Mouse (Mus musculus) thymus, postnatal 14 days (tissue): ENCODE data around the gene Arhgef33.
A peak's percentile ranks its signal among the peaks of the same experiment; 100 is the strongest.
"Not testable (repeated sequence)": the region's sequence is repeated elsewhere in the genome, so short reads cannot be mapped to it uniquely, and the experiment has no call there.

ENCODE experiments used
- DNase-seq: peaks from one replicate; pipeline ENCODE4 v3.0.0; 2021

Arhgef33 gene

GRCm38 (mm10) chr17:80307251-80307650 is at the start of gene Arhgef33:
Gene Arhgef33 (plus strand): TSS chr17:80307407.
- no peak for DNase-seq

GRCm38 (mm10) chr17:80267065-80267464 is 40.1 kb upstream of the Arhgef33 start:
- no peak for DNase-seq

GRCm38 (mm10) chr17:80268151-80268550 is 39.1 kb upstream of the Arhgef33 start:
- DNase-seq, result no peak

- not testable (repeated sequence) for DNase-seq
These were observed 36.6 kb upstream of the Arhgef33 start for GRCm38 (mm10) chr17:80270622-80271021.

GRCm38 (mm10) chr17:80278255-80278654 is 29.0 kb upstream of the Arhgef33 start:
- no peak for DNase-seq

GRCm38 (mm10) chr17:80279340-80280070 is 27.7 kb upstream of the Arhgef33 start:
- no peak for DNase-seq

- no peak for DNase-seq
These were observed 22.8 kb upstream of the Arhgef33 start for GRCm38 (mm10) chr17:80284446-80284845.

- DNase-seq, result no peak
These were observed 19.2 kb upstream of the Arhgef33 start for GRCm38 (mm10) chr17:80288012-80288411.

- no peak for DNase-seq
These were observed 17.7 kb upstream of the Arhgef33 start for GRCm38 (mm10) chr17:80289280-80290073.

- DNase-seq, result peak; percentile 98
These were observed 17.0 kb upstream of the Arhgef33 start, which contains the start of the genes Morn2 and Dhx57 for GRCm38 (mm10) chr17:80290074-80290657. Gene Morn2 (plus strand): TSS chr17:80290203. Gene Dhx57 (minus strand): TSS chr17:80290476.

GRCm38 (mm10) chr17:80291148-80291547 is 16.1 kb upstream of the Arhgef33 start:
- DNase-seq, result peak; percentile 49

- no peak for DNase-seq
These were observed 11.9 kb upstream of the Arhgef33 start for GRCm38 (mm10) chr17:80295258-80295657.

- DNase-seq, result no peak
These were observed 8.4 kb upstream of the Arhgef33 start for GRCm38 (mm10) chr17:80298844-80299243.

GRCm38 (mm10) chr17:80311761-80312160 is 4.6 kb downstream of the Arhgef33 start:
- no peak for DNase-seq

- no peak for DNase-seq
These were observed 5.2 kb downstream of the Arhgef33 start for GRCm38 (mm10) chr17:80312405-80312804.

- DNase-seq, result no peak
These were observed 15.0 kb downstream of the Arhgef33 start for GRCm38 (mm10) chr17:80322228-80322627.

- no peak for DNase-seq
These were observed 15.8 kb downstream of the Arhgef33 start for GRCm38 (mm10) chr17:80323015-80323414.

GRCm38 (mm10) chr17:80323658-80324057 is 16.5 kb downstream of the Arhgef33 start:
- DNase-seq, result peak; percentile 25

- no peak for DNase-seq
These were observed 17.3 kb downstream of the Arhgef33 start for GRCm38 (mm10) chr17:80324521-80324920.

GRCm38 (mm10) chr17:80325456-80325855 is 18.2 kb downstream of the Arhgef33 start:
- DNase-seq, result no peak

- no peak for DNase-seq
These were observed 19.2 kb downstream of the Arhgef33 start for GRCm38 (mm10) chr17:80326431-80326830.

- DNase-seq, result peak; percentile 16
These were observed 25.2 kb downstream of the Arhgef33 start for GRCm38 (mm10) chr17:80332386-80332785.

GRCm38 (mm10) chr17:80345277-80345676 is 38.1 kb downstream of the Arhgef33 start:
- peak; percentile 18 for DNase-seq
